Mouse (Mus musculus) erythroblast, embryonic 14.5 days (primary cell): ENCODE results near the gene Fry. TPM values are rescaled to one million over a fixed set of nuclear protein-coding genes. Genes with fewer than 3 reads are reported as not detected.

Source experiments
- H3K27me3 ChIP-seq: 2 replicates; pipeline ENCODE4 v1.6.1; 2012; ENCODE audit warnings: inconsistent platforms; ENCODE audit not compliant: control insufficient read depth
- H3K36me3 ChIP-seq: 2 replicates; pipeline ENCODE4 v1.6.1; 2012; ENCODE audit warnings: mild to moderate bottlenecking, inconsistent platforms; ENCODE audit not compliant: control insufficient read depth
- H3K4me1 ChIP-seq: 2 replicates; pipeline ENCODE4 v1.6.1; 2012; ENCODE audit warnings: inconsistent platforms; ENCODE audit not compliant: control insufficient read depth
- H3K4me3 ChIP-seq: replicated peaks from 2 replicates; pipeline ENCODE3; 2012; ENCODE audit warnings: moderate library complexity, mild to moderate bottlenecking, inconsistent platforms
- H3K9me3 ChIP-seq: 2 replicates; pipeline ENCODE4 v1.6.1; 2012; ENCODE audit warnings: low read length, inconsistent platforms, mixed read lengths; ENCODE audit not compliant: control insufficient read depth
- GATA1 ChIP-seq: IDR thresholded peaks from 2 replicates; pipeline ENCODE4 v1.6.1; 2012; ENCODE audit warnings: low read length, inconsistent platforms, mixed read lengths
- TAL1 ChIP-seq: IDR thresholded peaks from 3 replicates; pipeline ENCODE4 v1.6.1; 2012; ENCODE audit warnings: low read length, inconsistent platforms, mixed read lengths
- polyA plus RNA-seq: library from polyadenylated mRNA; stranded (reverse); fragments of >175 nt; gene quantifications from 2 replicates; pipeline ENCODE4 v1.2.3, GENCODE M21; 2012

The Fry gene
- polyA plus RNA-seq, 1 experiment, result 0.16 TPM

DNA sequence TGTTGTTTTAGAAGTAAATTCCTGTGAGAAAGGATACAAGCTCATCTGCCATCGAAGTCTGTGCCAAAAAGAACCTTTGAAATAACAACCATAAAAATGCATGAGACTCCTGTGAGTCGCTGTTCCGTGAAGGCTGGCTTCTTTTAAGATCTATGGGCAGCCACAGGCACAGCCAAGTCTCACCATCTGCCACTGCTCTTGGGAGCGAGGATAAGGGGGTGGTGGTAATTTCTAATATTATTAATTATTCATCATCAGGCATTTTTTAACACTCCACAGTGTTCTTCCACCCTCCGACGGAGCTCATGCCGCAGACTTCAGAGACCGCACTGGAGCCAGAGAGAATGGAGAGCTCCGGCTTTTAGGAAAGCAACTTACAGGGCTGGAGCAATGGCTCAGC, 123.2 kb downstream of the Fry start:
- H3K4me3 ChIP-seq, result no peak overlapping the region
- H3K36me3 ChIP-seq, result no peaks in the 10 kb centered on the region
- peaks cover 3% of the 10 kb centered on the region; the same call in 1 of the 2 replicates for H3K9me3 ChIP-seq
- no peak for TF ChIP-seq GATA1
- no peak for TF ChIP-seq TAL1
- H3K4me1 ChIP-seq, result no peaks in the 10 kb centered on the region
- H3K27me3 ChIP-seq, result no peaks in the 10 kb centered on the region

DNA sequence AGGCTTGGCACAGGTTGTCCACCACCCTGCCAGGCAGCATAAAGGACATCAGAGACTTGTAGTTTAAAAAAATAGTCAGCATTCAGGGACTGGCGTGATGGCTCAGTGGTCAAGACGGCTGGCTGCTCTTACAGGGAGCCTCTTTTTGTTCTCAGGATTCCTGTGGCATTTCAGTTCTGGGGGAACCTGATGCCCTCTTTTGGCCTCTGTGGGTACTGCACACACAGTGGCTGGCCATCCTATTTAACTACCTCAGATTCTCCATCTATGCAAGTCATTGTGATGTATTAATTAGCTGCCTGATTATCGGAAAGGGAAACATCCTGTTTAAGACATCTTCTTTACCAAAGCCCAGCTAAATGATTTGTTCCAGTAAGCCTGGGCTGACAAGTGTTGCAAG, 128.3 kb downstream of the Fry start:
- Histone ChIP-seq H3K4me3 (no peak overlapping the region), H3K4me1 (no peaks in the 10 kb centered on the region), H3K36me3 (no peaks in the 10 kb centered on the region), H3K27me3 (no peaks in the 10 kb centered on the region), H3K9me3 (peaks cover 13% of the 10 kb centered on the region)
- TF ChIP-seq TAL1, result no peak
- no peak for TF ChIP-seq GATA1

DNA sequence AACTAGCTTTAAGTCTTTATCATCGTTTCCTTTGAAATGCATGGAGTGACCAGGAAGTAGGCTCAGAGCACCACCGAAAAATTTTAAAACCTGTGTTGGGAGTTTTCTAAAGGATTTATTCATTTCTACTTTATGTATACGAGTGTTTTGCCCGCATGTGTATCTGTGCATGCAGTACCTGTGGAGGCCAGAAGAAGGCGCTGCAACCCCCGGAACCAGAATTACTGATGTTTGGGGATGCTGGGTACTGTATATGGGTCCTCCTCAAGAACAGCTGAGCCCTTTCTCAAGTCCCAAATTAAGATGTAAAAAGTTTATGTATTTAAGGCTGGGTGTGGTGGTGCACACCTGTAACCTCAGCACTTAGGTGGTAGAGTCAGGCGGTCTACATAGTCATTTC, 139.3 kb downstream of the Fry start:
- no peaks in the 10 kb centered on the region for H3K9me3 ChIP-seq
- no peaks in the 10 kb centered on the region for H3K36me3 ChIP-seq
- H3K4me1 ChIP-seq, result no peaks in the 10 kb centered on the region
- no peak overlapping the region for H3K4me3 ChIP-seq
- TF ChIP-seq TAL1 (no peak), GATA1 (no peak)
- peaks cover 16% of the 10 kb centered on the region for H3K27me3 ChIP-seq

DNA sequence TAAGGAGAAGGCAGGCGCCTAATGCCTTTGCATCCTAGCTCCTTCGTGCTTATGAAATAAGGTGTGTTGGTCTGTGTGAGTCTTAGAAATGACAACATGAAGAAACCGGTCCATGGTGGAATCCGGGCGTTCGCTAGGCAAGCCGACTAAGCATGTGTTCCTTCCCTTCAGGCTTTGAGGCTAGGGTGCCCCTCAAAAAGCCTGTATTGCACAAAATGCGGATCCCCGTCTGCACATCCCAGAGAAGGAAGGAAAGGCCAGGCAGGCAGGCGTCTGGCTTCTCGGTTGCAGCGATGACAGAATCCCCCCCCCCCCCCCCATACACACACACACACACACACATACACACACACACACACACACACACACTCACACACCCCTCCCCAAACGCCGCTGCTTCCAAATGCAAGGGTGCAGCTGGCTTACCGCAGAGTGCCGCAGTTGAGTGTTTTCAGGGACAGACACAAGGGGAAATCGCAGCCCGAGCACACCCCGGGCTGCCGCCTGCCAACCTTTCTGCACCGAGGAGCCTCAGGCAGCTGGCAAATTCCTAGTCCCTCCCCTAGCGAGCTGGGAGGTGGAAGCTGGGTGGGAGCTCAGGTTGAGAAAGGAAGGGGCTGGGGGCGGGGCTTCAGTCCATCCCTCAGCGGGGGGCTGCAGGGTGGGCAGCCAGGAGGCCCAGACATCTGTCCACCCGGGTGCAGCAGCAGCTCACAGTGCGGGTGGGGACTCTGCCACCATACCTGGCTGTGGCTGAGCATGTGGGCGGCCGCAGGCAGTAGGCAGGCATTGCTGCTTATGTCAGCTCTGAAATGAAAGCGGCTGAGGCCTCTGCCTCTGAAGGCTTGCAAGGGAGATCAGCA, 141.0 kb downstream of the Fry start:
- no peak for TF ChIP-seq TAL1
- TF ChIP-seq GATA1, result no peak
- no peaks in the 10 kb centered on the region for H3K4me1 ChIP-seq
- no peaks in the 10 kb centered on the region for H3K9me3 ChIP-seq
- no peaks in the 10 kb centered on the region for H3K36me3 ChIP-seq
- no peak overlapping the region for H3K4me3 ChIP-seq
- H3K27me3 ChIP-seq, result peaks cover 16% of the 10 kb centered on the region

DNA sequence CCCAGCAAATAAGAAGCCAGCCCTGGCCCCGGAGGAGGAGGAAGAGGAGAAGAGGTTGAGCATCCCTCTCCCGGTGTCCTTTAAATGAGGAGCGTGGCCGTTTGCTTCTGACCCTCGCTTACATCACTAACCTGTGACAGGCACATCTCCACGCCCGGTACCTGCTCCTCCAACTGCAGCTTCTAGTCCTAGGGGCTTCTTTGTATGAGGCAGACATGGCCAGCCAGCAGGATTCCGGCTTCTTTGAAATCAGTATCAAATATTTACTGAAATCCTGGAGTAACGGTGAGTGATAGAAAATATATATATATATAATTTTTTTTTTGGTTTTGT, 141.6 kb downstream of the Fry start:
- Histone ChIP-seq H3K9me3 (no peaks in the 10 kb centered on the region), H3K36me3 (no peaks in the 10 kb centered on the region), H3K4me3 (no peak overlapping the region), H3K4me1 (no peaks in the 10 kb centered on the region), H3K27me3 (peaks cover 16% of the 10 kb centered on the region)
- TF ChIP-seq GATA1, result no peak
- no peak for TF ChIP-seq TAL1

DNA sequence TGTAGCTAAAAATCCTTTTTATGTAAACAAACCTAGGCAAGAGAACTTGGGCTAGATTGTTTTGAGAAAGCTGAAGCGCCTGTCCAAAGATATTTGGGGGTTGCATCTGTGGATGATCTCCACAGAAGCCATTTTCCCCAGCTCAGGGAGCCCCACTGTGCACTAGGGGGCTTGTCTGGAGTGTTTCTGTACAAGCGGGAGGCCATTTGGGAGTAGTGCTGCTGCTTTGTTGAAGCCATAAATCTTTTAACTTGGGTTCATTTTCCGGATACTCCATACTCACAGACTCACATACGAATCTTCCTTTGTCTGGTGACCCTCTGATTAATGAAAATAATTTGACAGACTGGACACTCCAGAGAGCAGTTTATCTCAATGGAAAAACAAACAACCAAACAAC, 142.9 kb downstream of the Fry start:
- no peaks in the 10 kb centered on the region for H3K4me1 ChIP-seq
- H3K4me3 ChIP-seq, result no peak overlapping the region
- no peaks in the 10 kb centered on the region for H3K9me3 ChIP-seq
- H3K27me3 ChIP-seq, result peaks cover 16% of the 10 kb centered on the region
- TF ChIP-seq GATA1 (no peak), TAL1 (no peak)
- H3K36me3 ChIP-seq, result no peaks in the 10 kb centered on the region

DNA sequence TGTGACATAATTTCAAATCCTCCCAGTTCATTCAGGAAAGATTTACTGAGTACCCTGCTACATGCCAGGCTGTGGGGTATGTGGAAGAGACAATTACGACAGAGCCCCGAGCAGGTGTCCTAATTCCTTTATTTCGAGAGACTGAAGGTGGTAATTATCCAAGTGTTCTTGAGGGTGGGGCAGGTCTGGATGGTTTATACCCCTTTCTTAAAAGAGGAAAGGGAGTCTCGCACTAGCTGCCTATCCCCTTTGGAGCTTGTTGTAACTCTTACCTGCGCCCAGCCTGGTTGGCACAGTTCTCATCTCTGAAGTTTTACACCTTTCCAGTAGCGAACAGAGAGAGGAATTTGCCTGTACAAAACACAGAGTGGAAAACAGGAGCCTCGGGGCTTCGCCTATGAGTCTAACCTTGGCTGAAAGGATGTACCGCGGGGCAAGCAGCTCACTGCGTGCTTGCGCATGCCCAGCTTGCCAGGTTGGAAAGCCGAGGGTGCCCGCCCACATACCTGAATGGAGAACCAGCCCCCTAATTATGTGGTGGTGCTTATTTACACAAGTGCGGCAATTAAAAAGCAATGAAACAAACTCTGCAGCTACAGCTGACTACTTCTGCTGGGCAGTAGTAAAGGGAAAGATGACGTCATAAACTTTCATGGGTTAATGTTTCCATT, 143.7 kb downstream of the Fry start:
- no peaks in the 10 kb centered on the region for H3K4me1 ChIP-seq

DNA sequence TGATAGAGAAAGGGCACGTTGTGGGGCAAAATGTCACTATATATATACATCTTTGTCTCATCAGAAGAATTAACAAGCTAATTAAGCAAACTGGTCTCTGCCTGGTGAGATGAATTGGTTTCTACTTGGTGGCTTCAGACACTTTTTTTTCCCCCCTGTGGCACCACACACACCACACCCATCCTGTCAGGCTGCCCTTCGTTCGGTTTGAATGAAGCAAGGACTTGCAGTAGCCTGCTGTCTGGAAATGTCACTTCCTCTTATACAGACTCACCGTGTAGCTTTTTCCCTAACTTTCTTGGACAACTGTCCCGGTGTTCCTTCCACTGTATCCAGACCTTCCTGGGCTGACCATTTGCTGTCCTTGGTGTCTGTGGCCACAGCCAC, 144.3 kb downstream of the Fry start:
- TF ChIP-seq TAL1 (no peak), GATA1 (no peak)
- Histone ChIP-seq H3K4me1 (no peaks in the 10 kb centered on the region), H3K4me3 (no peak overlapping the region), H3K27me3 (peaks cover 16% of the 10 kb centered on the region), H3K36me3 (no peaks in the 10 kb centered on the region), H3K9me3 (no peaks in the 10 kb centered on the region)

More for the DNA sequence above, 143.7 kb downstream of the Fry start:
- Histone ChIP-seq H3K9me3 (no peaks in the 10 kb centered on the region), H3K4me3 (no peak overlapping the region), H3K27me3 (peaks cover 16% of the 10 kb centered on the region), H3K36me3 (no peaks in the 10 kb centered on the region)
- TF ChIP-seq TAL1, result no peak
- no peak for TF ChIP-seq GATA1

DNA sequence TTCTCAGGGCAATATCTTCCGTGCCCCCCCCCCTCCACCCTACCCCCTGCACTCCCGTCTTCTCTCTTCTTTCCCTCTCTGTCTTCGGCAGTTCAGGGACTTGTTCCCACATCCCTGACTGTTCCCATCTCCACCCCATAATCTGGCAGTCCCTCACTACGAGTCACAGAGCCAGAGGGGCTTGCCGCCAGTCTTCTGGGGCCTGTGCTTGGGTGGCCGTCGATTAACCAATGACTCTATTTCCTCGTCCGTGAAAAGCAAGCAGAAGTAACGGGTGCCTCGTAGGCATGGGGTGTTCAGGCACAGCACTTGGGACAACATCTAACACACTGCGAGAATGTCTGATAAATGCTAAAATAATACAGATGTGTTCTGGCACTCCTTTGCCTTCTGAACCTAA, 144.7 kb downstream of the Fry start:
- Histone ChIP-seq H3K36me3 (no peaks in the 10 kb centered on the region), H3K4me1 (no peaks in the 10 kb centered on the region), H3K9me3 (no peaks in the 10 kb centered on the region), H3K27me3 (peaks cover 16% of the 10 kb centered on the region), H3K4me3 (no peak overlapping the region)
- no peak for TF ChIP-seq TAL1
- no peak for TF ChIP-seq GATA1
